Mouse (Mus musculus) layer of hippocampus, adult 2 months (tissue): ENCODE data around the gene Cyb5b. TPM values are rescaled to one million over a fixed set of nuclear protein-coding genes. Genes with fewer than 3 reads are reported as not detected.

Source experiments
- DNase-seq, 2 experiments: peaks; one replicate each; pipeline ENCODE4 v3.0.0; 2022; ENCODE audit warnings: low spot score in 2 of 2
- H3K27ac ChIP-seq: fragments of 200-600 bp; 2 replicates; pipeline ENCODE4 v1.8.1; 2022
- H3K4me3 ChIP-seq: fragments of 200-600 bp; 2 replicates; pipeline ENCODE4 v1.8.1; 2022; ENCODE audit warnings: mild to moderate bottlenecking
- CTCF ChIP-seq: fragments of 200-600 bp; conservative IDR thresholded peaks from 2 replicates; pipeline ENCODE4 v1.8.1; 2022; ENCODE audit warnings: antibody characterized with exemption, mild to moderate bottlenecking, moderate library complexity
- total RNA-seq, 2 experiments: library from RNA; stranded (reverse); gene quantifications; 2 replicates each; pipeline ENCODE4 v1.2.3; 2021

Gene Cyb5b
- total RNA-seq, 2 experiments from 2014 or later, result 103 to 104 TPM

GRCm38 (mm10) chr8:107117019-107117418 is 33.4 kb upstream of the Cyb5b start:
- no peak for TF ChIP-seq CTCF
- DNase-seq, result no peak
- H3K27ac ChIP-seq, result no peak overlapping the region
- no peak overlapping the region for H3K4me3 ChIP-seq

GRCm38 (mm10) chr8:107118803-107119233 is 31.6 kb upstream of the Cyb5b start:
- H3K27ac ChIP-seq, result no peak overlapping the region
- no peak for DNase-seq
- TF ChIP-seq CTCF, result no peak
- no peak overlapping the region for H3K4me3 ChIP-seq

- DNase-seq, result no peak
- TF ChIP-seq CTCF, result no peak
- Histone ChIP-seq H3K27ac (no peak overlapping the region), H3K4me3 (no peak overlapping the region)
Measured at GRCm38 (mm10) chr8:107119412-107119811, 31.0 kb upstream of the Cyb5b start.

- Histone ChIP-seq H3K4me3 (no peak overlapping the region), H3K27ac (no peak overlapping the region)
- no peak for DNase-seq
- peak; percentile 21; the same call in 1 of the 2 replicates for TF ChIP-seq CTCF
Measured at GRCm38 (mm10) chr8:107120806-107121205, 29.6 kb upstream of the Cyb5b start.

- no peak for DNase-seq
- no peak overlapping the region for H3K27ac ChIP-seq
- TF ChIP-seq CTCF, result no peak
- H3K4me3 ChIP-seq, result no peak overlapping the region
Measured at GRCm38 (mm10) chr8:107121681-107122291, 28.7 kb upstream of the Cyb5b start.

GRCm38 (mm10) chr8:107123063-107123614 is 27.3 kb upstream of the Cyb5b start:
- H3K4me3 ChIP-seq, result no peak overlapping the region
- TF ChIP-seq CTCF, result no peak
- DNase-seq, result no peak
- H3K27ac ChIP-seq, result peak overlapping the region; percentile 62; the same call in 1 of the 2 replicates

GRCm38 (mm10) chr8:107124343-107124742 is 26.1 kb upstream of the Cyb5b start:
- DNase-seq, result no peak
- Histone ChIP-seq H3K27ac (no peak overlapping the region), H3K4me3 (no peak overlapping the region)
- no peak for TF ChIP-seq CTCF

- no peak overlapping the region for H3K4me3 ChIP-seq
- DNase-seq, result no peak
- peak overlapping the region; percentile 28; the same call in 1 of the 2 replicates for H3K27ac ChIP-seq
- TF ChIP-seq CTCF, result no peak
Measured at GRCm38 (mm10) chr8:107129171-107130025, 21.0 kb upstream of the Cyb5b start.

- DNase-seq, result no peak
- no peak for TF ChIP-seq CTCF
- Histone ChIP-seq H3K4me3 (no peak overlapping the region), H3K27ac (peak overlapping the region; percentile 28; the same call in 1 of the 2 replicates)
Measured at GRCm38 (mm10) chr8:107130028-107130427, 20.4 kb upstream of the Cyb5b start.

GRCm38 (mm10) chr8:107132581-107133491 is 17.6 kb upstream of the Cyb5b start:
- Histone ChIP-seq H3K4me3 (no peak overlapping the region), H3K27ac (no peak overlapping the region)
- DNase-seq, result no peak
- no peak for TF ChIP-seq CTCF

GRCm38 (mm10) chr8:107133881-107134280 is 16.6 kb upstream of the Cyb5b start:
- Histone ChIP-seq H3K27ac (peak overlapping the region; percentile 46; the same call in 1 of the 2 replicates), H3K4me3 (no peak overlapping the region)
- TF ChIP-seq CTCF, result no peak
- DNase-seq, result no peak

- Histone ChIP-seq H3K4me3 (no peak overlapping the region), H3K27ac (0 out of 2 replicates have a peak overlapping the region, but pooled peaks have one; percentile 33)
- no peak for TF ChIP-seq CTCF
- DNase-seq, result no peak
Measured at GRCm38 (mm10) chr8:107136003-107136612, 14.3 kb upstream of the Cyb5b start.
